Mouse (Mus musculus) kidney, postnatal 10 days (tissue): ENCODE measurements around the gene Ntng1.
A peak's percentile ranks its signal among the peaks of the same experiment; 100 is the strongest.

Experiments
- DNase-seq: peaks from one replicate; pipeline ENCODE4 v3.0.0; 2021; ENCODE audit warnings: mixed read lengths

Ntng1 gene

DNA sequence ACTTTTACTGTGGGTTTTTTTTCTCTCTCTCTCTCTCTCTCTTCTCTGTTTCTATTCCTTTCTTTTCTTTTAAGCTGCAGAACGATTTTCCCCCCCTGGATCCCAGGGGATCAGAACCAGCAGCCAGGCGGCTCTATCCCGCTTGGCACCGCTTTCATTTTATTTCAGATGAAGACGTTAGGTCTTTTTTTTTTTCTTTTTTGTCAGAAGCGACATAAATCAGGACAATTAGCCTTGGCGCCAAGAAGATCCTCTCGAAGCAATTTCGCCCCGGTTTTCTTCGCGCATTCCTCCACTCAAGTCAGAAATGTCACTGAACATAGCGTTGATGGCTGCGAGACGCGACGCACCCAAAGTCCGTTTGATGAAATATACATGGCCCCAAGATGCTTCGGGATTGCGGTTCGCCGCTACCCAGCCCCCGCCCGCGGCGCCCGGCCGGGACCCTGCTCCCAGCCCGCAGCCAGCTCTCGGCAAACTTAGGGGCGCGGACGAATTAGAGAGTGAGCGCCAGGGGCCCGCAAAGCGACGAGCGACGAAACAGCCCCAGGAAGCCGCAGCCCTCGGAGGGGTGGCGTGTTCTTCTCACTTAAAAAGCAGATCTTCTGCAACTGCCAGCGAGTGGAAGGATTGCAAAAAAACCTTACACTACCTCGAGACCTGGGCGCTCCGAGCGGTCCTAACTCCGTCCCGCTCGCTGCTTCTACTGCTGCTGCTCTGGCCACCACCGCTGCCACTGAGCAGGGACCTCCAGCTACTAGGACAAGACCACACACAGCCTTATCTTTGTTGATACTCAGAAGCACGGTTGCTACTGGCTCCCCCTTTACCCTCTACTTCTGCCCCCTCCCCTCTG, at the start of gene Ntng1:
TSS of gene Ntng1 (minus strand) at position 806 of the 856 bp plus-strand sequence.
- peak; percentile 31 for DNase-seq

DNA sequence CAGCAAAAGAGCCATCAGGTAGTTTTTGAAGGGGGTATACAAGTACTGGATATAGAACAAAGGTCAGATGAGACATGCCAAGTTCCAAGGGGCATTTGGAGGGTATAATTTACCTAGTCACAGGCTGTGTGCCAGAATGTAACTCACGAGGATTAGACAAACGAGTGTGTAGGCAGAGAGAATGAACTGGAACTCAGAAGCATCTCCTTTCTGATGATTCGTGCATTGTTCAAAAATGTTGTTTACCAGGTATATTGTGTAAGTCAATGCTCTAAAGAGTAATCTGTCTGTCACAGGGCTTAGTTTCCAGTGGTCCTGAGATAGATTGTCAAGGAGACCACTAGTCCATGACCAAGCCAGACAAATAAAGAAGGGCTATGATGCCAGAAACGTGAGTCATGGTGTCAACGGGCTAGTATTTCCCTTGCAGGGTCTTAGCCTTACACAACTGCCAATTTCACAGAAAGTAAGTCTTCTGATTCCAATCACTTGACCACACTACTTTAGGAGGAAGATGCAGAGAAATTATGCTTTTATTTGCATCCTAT, 43.7 kb upstream of the Ntng1 start:
- DNase-seq = no peak

GRCm38 (mm10) chr3:110149089-110149488, 5.3 kb upstream of the Ntng1 start:
- no peak for DNase-seq

DNA sequence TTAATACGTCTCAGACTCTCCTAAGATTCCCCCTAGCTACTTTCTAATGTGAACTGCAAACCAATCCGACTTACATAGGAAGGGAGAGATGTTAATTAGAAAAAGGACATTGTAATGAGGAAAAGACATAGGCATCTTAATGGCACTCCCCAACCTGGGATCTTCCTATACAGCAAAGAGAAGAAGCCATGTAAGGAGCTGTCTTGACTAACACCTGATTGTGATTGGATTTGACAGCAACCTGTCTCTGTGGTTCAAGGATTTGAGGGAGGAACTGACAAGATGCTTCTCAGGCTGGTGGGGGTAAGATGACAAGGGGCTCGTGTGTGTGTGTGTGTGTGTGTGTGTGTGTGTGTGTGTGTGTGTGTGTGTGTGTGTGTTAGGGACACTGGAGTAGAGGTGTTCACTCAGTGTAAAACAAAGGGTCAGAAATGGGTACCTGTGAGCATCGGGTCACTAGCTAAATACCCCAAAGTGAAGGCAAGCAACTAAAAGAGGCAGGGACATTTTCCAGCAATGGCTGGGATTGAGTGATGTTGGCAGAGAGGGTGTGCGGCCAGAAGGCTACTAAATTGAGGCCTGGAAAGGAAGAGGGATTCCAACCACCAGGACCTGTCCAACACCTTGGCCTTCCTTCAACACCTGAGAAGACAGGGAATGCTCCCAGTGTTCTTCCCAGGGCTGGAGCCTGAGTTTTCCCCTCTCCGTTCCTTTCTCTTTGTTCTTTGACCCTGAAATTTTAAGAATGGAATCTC, 667 bp upstream of the Ntng1 start:
- no peak for DNase-seq

GRCm38 (mm10) chr3:110142314-110143205, 1.3 kb downstream of the Ntng1 start:
- peak; percentile 22 for DNase-seq

- peak; percentile 61 for DNase-seq
Observed at GRCm38 (mm10) chr3:110141351-110142302, 2.2 kb downstream of the Ntng1 start.

DNA sequence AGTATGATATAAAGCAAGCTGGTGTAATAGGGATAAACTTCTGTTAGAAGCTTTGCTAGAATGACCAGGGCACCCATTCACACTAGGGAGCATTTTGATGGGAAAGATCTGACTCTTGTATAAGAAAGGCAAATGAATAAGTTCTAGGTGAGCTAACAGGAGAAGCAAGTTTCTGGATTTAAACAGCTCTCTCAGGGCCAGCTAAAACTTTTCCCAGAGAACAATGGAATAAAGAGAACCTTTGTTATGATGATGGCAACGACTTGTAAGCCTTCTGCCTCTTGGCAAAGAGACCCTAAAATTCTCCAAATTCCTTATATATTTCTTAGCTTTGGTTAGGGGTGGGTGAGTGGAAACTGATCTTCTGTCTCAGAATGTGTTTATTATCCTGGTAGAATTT, 7.7 kb downstream of the Ntng1 start:
- DNase-seq = no peak

DNA sequence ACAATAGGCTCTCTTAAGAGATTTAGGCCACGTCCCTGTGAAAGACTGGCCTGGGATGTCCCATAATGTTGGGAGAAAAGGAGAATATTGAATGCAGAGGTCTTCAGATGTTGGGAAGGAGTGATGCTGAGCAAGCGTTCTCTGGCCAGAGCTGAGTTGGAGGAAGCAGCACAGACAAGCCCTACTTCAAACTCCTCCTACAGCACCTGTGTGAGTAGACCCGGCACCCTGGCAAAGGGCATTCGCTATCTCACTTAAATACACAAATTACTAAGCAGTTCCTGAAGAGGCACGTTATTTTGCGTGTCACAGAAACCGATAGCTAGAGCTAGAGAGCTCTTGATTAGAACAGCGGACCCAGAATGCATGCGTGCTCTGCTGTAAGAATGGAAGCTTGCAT, 10.7 kb downstream of the Ntng1 start:
- no peak for DNase-seq

- no peak for DNase-seq
Observed at GRCm38 (mm10) chr3:110132289-110132688, 11.5 kb downstream of the Ntng1 start.

DNA sequence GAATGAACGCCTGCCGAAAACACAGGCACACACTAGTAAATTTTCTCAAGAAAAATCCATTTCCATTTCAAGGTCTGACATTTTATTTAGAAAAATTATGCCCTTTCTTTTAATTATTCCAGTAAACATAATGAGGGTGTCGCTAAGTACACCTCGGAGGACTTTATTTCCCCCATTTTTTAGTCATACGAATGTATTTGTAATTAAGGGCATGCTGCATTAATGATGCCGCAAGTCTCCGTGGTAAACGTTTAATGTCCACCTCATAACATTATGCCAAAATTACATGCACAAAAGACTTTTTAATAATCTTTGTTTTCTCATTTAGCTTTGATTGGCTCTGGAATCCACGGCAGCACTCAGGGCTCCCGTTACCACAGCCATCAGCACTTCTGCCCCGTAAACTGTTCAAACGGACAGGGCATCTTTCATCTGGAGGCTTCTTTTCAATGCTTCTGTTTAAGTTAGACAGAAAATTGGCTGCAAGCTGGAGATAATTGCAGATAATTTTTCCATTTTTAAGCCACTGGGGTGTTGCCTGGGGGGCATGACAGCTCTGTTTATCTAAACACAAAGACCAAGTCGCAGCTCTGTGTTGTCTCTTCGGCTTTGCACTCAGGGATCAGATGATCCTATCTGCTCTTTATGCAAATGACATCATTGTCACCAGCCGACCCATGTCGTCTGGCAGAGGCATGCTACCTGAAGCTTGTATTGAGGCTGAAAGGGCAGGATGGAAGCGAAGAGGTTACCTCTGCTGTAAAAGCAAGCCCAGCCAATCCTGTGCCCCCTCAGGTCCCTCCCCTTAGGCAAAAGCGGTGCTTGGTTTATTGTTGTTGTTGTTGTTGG, 12.5 kb downstream of the Ntng1 start:
- no peak for DNase-seq

DNA sequence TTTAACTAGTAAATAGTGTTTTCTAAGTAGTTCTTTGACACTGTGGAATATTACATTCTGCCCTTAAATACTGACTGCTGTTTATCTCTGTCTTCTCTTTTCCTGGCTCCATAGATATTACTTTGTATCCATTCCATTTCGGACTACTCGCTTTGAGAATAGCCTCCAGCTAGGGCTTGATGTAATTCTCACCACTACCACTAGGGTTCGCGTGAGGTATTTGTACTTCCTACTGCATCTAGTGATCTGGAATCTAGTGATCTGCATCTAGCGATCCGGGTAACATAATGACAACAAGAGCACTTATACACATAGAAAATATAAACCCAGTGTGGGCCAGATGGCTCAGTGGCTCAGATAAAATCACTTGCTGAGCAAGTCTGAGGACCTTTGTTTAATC, 14.2 kb downstream of the Ntng1 start:
- DNase-seq = peak; percentile 21

DNA sequence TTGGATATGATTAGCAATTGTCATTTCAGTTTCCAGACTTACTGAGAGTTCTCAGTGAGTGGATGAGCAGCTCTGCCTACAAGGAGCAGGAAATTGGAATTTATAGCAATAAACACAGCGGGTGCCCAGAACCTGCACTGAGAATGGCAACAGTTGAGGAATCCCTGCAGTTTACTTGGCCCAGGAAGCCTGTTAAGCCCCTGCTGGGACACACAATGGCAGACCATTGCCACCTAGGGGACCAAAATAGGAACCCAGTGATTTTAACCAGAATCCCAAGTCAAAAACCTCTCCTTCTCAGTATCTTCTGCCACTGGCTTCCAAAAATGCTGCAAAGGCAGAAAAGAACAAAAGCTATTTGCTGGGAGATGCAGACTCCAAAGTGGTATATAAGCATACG, 37.8 kb downstream of the Ntng1 start:
- no peak for DNase-seq

DNA sequence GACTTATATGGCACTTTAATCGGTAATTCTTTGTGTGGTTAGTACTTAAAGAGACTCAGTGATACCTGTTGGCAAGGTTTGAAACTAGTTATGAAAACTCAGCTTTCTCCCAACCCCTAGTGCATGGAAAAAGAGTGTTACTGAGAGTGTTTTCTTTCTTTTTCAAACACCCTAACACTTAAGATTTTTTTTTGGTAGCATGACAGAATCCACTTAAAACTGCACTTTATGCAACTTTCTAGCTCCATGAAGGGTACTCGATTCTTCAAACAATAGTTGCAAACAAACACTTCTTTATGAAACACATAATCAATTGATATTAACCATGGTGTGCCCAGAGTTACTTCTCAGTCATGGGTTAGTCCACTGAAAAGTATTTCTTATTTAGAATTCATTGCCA, 49.4 kb downstream of the Ntng1 start:
- no peak for DNase-seq

DNA sequence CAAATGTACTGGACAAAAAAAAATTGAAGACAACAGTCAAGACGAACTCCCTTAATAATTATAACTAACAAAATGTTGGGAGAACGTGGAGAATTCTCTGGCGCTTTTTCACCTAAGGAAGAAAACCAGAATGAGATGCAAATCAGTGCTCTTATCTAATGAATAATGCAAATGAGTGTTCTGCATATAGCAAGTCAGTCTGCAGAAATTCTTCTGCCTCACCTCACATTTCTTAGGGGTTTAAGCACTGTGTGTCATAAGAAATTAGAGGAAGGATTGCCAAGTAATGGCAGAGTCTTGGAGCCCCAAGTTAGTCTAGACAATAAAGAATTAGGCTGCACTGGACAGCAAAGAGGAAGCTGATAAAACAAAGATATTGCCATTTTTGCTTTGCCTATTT, 49.8 kb downstream of the Ntng1 start:
- no peak for DNase-seq

DNA sequence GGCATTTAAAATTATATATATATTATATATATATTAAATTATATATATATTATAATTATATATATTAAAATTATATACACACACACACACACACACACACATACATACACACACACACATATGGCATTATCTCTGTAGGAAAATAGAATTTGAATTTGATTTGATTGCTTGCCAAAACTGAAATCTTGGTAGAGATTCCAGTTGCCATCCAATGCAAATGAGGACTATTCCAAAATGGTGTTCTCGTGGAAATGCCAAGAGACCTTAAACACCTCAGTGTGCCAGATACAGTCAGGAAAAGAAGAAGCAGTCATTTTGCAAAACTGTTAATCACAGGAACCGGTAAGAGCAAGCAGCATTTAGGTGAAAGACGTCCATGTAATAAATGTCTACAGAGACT, 51.3 kb downstream of the Ntng1 start:
- DNase-seq = no peak

DNA sequence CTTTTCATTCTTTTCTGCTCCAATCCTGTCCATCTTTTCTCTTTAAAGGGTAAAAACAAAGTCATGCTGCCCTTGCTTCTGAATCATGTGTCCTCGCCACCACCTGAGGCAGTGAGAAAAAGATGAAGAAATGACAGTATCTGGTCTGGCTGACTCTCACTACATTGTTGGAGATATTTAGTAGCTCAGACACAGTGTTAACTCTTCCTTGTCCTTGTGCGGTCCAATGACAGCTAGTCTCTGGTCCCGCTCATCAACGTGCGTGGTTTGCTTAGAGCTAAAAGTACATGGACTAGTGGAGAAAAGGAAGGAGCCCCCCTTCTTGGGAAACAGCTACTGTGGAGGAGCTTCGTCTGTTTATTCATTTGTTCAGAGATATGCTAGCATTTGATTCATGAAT, 56.6 kb downstream of the Ntng1 start:
- DNase-seq = no peak

DNA sequence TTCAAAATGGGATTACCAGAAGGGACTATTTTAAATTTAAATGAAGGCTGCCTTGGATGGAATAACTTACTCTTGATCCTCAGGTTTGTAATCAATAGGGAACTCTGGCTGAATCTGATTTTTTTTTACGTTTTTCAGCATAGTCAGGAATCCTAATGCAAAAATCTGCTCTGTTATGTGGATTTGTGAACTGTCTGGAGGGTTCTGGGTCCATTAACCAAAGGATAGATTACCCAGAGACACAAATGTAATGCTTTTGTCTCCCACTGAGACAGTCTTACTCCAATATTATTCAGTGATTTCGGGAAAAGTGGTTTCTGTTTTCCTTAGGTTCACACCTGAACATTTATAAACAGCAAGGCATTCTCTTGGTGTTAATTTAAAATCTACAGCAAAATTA, 58.5 kb downstream of the Ntng1 start:
- DNase-seq = no peak

DNA sequence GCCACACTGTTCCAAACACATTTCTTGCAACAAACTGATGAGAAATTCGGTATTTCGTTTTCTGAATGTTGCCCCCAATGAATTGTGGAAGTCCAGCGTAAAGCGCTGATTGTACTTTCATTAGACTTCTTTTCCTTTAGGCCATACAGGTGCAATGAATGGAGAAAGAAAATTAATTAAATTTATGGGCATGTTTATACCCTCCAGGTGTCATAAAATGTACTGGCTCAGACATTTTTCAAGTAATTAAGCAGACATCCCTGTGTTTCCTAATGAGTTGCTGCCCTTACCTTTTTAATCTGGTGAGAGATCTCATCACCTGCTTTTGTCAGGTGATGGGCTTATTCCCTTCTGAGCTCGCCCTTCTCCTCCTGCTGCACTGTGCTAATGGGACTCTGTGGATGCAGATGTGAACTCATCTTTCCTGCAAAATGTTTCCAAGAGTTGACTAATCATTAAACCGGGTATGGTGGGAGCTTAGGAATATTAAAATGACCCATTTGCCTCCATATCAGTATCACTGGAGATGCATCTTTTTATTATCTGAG, 79.0 kb downstream of the Ntng1 start:
- DNase-seq = no peak

DNA sequence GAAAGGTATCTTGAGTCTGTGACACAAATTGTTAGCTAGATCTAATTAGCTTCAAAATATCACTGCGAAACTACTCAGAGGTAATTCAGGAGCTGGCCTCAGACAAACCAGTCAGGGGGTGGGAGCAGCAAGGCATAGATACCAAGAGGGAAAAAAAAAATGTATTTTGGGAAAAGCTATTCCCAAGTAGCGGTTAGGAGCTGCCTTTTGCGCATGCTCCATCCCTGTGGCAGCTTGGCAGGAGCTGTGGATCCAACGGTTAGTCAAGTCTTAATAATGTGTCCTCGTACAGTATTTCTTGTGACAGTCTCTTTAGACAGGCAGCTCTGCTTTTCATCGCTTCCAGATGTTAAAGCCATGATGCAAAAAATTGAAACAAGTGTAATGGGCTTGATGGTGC, 87.9 kb downstream of the Ntng1 start:
- DNase-seq = no peak

DNA sequence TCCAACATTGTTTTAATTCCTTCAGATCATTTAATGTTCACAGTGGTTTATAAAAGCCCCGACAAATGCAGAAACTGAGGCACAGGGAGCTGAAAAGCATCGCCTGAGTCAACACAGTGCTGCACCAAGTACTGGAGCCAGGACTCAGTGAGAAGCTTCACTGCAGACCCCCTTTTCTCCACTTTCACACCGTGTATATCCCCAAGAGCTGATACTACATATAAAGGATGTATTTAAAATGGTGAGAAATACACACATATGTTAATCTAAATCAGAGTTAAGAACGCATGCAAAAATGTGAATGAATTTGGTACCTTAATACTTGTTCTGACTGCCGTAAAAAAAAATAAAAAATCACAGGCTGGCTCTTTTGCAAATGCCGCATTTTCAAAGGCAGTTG, 88.4 kb downstream of the Ntng1 start:
- DNase-seq = no peak
